Mouse (Mus musculus) macrophage (primary cell): ENCODE results near the gene Ndrg2. TPM values are rescaled to one million over a fixed set of nuclear protein-coding genes. Genes with fewer than 3 reads are reported as not detected.
A peak's percentile ranks its signal among the peaks of the same experiment; 100 is the strongest.
"Not testable (repeated sequence)": the region's sequence is repeated elsewhere in the genome, so short reads cannot be mapped to it uniquely, and the experiment has no call there.

ENCODE experiments used
- H3K27ac ChIP-seq: fragments of 350-480 bp; formaldehyde crosslinking; 2 replicates; pipeline ENCODE4 v1.9.0; 2021
- H3K36me3 ChIP-seq: fragments of 350-480 bp; formaldehyde crosslinking; 2 replicates; pipeline ENCODE4 v1.9.0; 2021; ENCODE audit errors: inconsistent target
- H3K4me3 ChIP-seq: fragments of 350-480 bp; formaldehyde crosslinking; 2 replicates; pipeline ENCODE4 v1.9.0; 2021; ENCODE audit errors: inconsistent target
- H3K79me2 ChIP-seq: fragments of 350-480 bp; formaldehyde crosslinking; 2 replicates; pipeline ENCODE4 v1.9.0; 2021; ENCODE audit errors: inconsistent target
- WGBS: methylation state at CpG from one replicate; pipeline ENCODE4 v1.1.7; 2026; ENCODE audit warnings: inconsistent platforms; ENCODE audit not compliant: missing documents; 5-methylcytosine and 5-hydroxymethylcytosine counted together
- polyA plus RNA-seq: library from polyadenylated mRNA; stranded (reverse); fragments of 250-400 nt; gene quantifications from 3 replicates; pipeline ENCODE4 v1.2.4, GENCODE M21; 2018; ENCODE audit warnings: inconsistent platforms
- total RNA-seq, 78 experiments: library from RNA; depleted of rRNA; stranded (reverse); fragments of 250-400 nt; gene quantifications; 1 replicate in 9 of 78; 2 replicates in 24 of 78; 3 replicates in 43 of 78; 4 replicates in 2 of 78; pipeline ENCODE4 v1.2.4; 2018; ENCODE audit warnings: inconsistent platforms in 56 of 78

The Ndrg2 gene
- total RNA-seq (2018; cell fraction: chromatin; rRNA removed) = 1 to 10 TPM in 1 of 26 experiments, not detected in 25; 1.7 TPM
- total RNA-seq (2018; cell fraction: cytosol; rRNA removed) = not detected
- not detected for total RNA-seq (2018; cell fraction: nucleus; rRNA removed)
- 0.14 TPM in 1 of 3 replicates, not detected in the others for polyA plus RNA-seq

DNA sequence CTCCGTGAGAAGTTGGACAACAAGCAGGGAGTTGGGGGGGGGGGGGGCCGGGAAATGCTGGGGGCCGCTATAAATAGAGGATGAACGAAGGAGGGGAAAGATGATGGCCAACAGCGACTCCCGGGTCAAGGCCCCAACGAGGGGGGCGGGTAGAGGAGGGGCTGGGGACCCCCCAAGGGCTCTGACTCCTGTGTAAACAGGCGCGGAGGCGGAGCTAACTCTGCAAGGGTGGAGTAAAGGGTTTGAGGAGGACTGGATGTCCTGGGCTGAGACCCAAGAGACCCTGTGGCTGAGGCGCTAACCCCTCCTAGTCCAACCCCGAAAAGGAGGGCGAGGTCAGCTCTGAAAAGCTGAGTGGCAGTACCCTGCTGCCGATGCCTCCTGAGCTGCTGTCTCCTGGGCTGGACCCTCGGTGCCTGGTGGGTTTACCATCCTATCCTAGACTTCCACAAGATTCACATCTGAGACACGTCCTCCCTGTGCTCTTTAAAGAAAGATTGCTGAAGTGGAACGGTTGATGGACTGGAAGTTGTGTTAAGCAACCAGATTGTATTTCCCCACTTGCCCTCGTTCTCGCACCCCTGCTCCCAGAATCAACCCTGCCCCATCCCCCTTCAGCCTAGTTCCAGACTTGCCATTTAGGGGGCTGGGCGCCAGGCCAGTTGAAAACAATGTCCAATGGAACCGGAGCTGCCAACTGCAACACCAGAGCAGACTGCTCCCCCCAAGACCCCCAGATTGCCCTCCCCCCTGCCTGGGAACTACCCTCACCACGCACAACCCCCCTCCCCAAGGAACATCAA lies at the start of gene Ndrg2:
TSS of gene Ndrg2 (minus strand) at position 199 of the 803 bp plus-strand sequence.
- H3K36me3 ChIP-seq = no peaks in the 10 kb centered on the region
- H3K79me2 ChIP-seq = no peaks in the 10 kb centered on the region
- H3K4me3 ChIP-seq = peak within 1 kb of the TSS; percentile 7; the same call in 1 of the 2 replicates
- H3K27ac ChIP-seq = no peak within 1 kb of the TSS
- WGBS = 13% methylated on average over 21 of the region's 23 CpGs

DNA sequence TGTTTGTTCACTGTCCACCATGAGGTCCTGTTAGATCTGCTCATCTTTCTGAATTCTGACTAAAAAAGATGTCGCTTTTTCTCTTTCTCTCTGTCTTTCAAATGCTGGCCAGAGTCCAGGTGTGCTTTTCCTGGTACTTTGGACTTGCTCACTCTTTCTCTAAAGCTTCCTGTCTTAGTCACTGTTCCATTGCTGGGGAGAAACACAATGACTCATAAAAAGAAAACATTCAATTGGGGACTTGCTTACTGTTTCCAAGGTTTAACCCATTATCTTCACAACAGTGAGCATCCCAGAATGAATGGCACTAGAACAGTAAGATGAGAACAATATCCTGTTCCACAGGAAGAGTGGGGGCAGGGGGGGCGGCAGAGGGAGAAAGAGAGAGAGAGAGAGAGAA lies 46.4 kb upstream of the Ndrg2 start:
- WGBS = 79% methylated on average over 2 of the region's 2 CpGs
- H3K27ac ChIP-seq = no peak overlapping the region

DNA sequence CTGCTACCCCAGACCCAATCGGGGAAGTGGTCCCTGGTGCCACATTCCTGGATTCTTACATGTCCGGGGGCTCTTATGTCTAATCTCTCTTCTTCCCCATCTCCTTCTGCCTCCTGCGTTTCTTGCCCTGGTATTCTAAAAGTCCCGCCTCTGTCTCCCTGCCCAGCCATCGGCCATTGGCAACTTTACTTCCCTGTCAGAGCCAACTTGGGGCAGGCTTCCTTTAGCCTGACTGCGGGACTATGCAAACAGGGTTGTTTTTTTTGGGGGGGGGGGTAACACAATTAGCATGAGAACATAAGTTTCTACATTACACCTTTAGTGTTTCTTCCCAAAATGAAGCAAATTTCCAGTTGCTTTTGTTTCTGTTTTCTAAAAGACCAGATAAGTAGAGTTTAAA lies 29.4 kb upstream of the Ndrg2 start:
- WGBS = 70% methylated on average over 5 of the region's 6 CpGs
- no peak overlapping the region for H3K4me3 ChIP-seq
- H3K79me2 ChIP-seq = no peaks in the 10 kb centered on the region
- no peaks in the 10 kb centered on the region for H3K36me3 ChIP-seq
- no peak overlapping the region for H3K27ac ChIP-seq

More for the DNA sequence above, 46.4 kb upstream of the Ndrg2 start:
- Histone ChIP-seq H3K79me2 (no peaks in the 10 kb centered on the region), H3K4me3 (no peak overlapping the region), H3K36me3 (no peaks in the 10 kb centered on the region)

DNA sequence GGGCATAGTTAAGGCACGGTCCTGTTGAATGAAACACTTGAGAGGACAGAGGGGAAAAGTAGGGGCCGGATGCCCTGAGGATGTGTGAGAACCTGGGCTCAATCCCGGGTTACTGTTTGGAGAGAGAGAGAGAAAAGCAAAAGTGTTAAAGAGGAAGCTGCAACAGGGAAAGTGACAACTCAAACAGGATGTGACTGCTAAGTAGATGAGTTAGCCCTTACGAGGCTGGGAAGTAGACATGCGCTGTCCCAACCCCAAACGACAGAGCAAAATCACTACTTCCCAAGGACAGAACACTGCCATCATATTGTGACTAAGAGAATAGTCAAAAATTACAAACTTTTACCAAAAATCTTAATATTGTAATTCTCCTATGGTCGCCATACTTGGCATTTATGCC lies 28.3 kb upstream of the Ndrg2 start:
- H3K36me3 ChIP-seq = no peaks in the 10 kb centered on the region
- no peaks in the 10 kb centered on the region for H3K79me2 ChIP-seq
- WGBS = 40% methylated on average over 7 of the region's 7 CpGs
- H3K4me3 ChIP-seq = no peak overlapping the region
- H3K27ac ChIP-seq = no peak overlapping the region

DNA sequence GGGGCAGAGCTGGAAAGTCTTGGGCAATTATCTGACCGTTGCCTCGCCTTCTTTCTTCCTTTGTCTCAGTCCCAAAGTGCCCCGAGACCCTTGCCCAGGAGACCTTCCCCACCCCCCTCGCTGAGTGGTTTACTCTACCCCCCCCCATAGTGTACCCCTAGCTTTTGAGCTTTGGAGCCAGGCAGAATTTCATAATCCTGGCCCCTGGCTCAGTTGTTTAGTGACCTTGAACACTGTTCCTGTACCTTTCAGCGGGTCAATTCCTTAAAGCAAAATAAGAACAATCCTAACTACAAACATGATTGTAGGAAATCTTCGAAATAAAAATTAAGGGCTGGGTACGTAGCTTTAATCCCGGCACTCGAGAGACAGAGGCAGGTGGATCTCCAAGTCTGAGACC lies 27.6 kb upstream of the Ndrg2 start:
- WGBS = 69% methylated on average over 8 of the region's 9 CpGs
- Histone ChIP-seq H3K79me2 (no peaks in the 10 kb centered on the region), H3K36me3 (no peaks in the 10 kb centered on the region), H3K27ac (no peak overlapping the region; the same call in 1 of the 2 replicates), H3K4me3 (no peak overlapping the region)

DNA sequence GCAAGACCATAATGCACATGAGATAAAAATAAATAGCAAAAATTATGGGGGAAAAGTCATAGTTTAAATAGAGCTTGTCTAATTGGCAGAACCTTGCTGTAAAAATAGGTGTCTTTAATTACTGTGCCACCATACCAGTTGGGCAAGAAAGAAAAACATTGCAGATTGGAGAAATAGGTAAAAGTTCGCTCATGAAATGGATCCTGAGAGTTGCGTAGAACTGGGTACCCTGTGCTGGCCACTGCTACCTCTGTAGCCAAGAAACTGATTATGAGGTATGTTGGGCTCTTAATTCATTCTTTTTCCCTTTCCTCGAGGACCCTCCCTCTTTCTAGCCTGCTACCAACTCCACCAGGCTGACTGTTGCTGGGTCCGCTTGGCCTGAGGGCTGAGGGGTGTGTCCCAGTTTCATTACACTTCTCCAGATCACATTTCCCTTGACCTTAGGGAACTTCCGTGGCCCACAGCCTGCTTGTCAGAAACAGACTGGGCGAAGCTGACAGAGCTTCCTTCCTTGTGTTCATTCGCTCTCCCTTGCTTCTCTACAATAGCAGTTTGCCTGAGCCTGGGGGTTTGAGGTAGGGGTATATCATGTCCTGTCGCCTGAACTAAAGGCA lies 27.1 kb upstream of the Ndrg2 start:
- Histone ChIP-seq H3K4me3 (no peak overlapping the region), H3K79me2 (no peaks in the 10 kb centered on the region), H3K36me3 (no peaks in the 10 kb centered on the region), H3K27ac (no peak overlapping the region; the same call in 1 of the 2 replicates)
- WGBS = 35% methylated on average over 8 of the region's 8 CpGs

DNA sequence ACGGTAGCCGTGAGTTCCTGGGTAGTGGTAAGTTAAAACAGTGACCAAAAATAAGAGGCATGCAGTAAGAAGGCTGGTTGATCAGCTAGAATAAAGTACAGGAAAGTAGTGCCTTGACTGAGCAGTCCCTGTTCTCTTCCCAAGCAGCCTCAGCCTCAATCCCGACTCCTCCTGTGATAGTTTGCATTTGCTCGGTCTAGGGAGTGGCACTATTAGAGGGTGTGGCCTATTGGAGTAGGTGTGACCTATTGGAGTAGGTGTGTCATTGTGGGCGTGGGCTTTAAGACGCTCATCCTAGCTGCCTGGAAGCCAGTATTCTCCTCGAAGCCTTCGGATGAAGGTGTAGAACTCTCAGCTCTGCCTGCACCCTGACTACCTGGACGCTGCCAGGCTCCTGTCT lies 25.0 kb upstream of the Ndrg2 start:
- Histone ChIP-seq H3K79me2 (no peaks in the 10 kb centered on the region), H3K36me3 (no peaks in the 10 kb centered on the region)
- WGBS = 98% methylated on average over 9 of the region's 9 CpGs

DNA sequence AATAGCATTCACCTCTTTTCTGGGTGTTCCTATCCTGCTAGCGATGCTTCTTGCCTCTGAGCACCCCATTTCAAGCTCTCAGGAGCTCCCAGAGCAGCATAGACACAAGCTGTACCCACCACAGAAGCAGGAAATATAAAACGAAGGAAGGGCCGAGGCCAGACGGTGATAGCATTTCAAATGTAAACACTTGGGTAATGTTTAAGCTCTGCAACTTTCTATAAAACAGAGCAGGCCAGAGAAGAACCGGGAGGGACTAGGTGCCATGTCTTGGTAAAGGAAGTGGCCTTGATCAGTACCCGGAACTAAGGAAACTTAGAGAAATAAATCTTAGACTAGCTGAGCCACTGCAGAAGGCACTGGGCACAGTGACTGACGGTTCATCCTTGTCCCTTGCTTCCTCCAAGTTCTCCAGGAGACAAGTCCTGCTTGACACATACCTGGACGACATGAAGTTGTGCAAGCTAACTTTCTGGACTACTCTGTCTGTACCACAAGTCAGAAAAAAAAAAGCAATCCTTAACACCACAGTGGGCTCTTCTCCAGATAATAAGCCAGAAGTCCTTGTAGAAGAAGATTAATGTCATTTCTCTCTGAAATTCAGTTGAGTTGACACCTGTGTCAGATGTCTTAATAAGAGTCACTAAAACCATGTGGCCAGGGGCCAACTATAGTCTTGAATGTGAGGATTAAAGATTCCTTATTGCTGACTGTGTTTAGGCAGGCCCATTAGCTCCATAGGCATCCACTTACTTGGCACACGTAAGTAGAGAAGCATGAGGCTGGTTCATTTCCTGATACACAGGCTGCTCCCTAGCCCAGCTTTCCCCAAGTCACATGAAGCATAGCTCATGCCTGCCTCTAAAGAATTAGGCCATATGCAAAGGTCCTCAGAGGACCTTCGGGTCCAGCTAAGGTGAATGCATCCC lies 18.4 kb upstream of the Ndrg2 start:
- no peak overlapping the region for H3K27ac ChIP-seq
- WGBS = 65% methylated on average over 10 of the region's 10 CpGs

More for the DNA sequence above, 25.0 kb upstream of the Ndrg2 start:
- Histone ChIP-seq H3K4me3 (no peak overlapping the region), H3K27ac (no peak overlapping the region)

DNA sequence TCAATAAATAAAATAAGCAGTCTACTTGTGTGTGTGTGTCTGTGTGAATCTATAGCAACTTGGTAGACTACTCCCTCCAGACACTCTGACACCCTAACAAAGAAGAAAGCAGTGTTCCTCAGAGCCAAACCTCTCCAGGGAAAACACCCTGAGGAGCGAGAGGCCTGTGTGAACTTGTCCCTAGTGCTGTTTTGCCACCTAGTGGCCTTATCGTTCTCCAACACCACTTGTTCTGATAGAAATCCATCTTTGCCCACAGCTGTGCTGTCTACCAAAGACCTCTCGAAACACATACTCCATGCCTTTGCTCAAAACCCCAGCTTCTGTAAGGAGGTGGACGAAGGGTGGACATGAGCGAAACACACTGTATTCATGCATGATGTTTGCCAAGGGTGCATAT lies 16.9 kb upstream of the Ndrg2 start:
- WGBS = 46% methylated on average over 5 of the region's 5 CpGs
- H3K79me2 ChIP-seq = no peaks in the 10 kb centered on the region
- no peak overlapping the region for H3K27ac ChIP-seq
- no peaks in the 10 kb centered on the region for H3K36me3 ChIP-seq
- no peak overlapping the region for H3K4me3 ChIP-seq

More for the DNA sequence above, 18.4 kb upstream of the Ndrg2 start:
- no peaks in the 10 kb centered on the region for H3K79me2 ChIP-seq
- no peak overlapping the region for H3K4me3 ChIP-seq
- no peaks in the 10 kb centered on the region for H3K36me3 ChIP-seq

DNA sequence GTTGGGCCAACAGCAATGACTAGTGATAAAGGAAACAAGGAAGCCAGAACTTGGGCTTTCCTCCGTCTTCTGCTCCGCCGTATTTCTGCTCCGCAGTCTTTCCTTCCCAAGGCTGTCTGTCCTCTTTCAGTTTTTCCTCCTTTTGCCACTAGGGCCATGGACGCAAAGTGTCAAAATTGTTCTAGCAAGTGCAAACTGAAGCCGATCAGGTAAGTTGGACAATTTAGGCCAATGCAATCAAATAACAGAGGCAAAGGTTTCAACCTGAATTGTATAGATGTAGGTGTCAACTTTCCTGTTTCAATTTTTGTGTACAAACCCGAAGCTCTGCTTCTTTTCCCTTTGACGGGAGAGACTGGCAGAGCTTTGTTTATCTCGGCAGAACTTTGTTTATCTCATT lies 16.0 kb upstream of the Ndrg2 start:
- Histone ChIP-seq H3K27ac (no peak overlapping the region), H3K4me3 (no peak overlapping the region)
- WGBS = 83% methylated on average over 9 of the region's 9 CpGs

DNA sequence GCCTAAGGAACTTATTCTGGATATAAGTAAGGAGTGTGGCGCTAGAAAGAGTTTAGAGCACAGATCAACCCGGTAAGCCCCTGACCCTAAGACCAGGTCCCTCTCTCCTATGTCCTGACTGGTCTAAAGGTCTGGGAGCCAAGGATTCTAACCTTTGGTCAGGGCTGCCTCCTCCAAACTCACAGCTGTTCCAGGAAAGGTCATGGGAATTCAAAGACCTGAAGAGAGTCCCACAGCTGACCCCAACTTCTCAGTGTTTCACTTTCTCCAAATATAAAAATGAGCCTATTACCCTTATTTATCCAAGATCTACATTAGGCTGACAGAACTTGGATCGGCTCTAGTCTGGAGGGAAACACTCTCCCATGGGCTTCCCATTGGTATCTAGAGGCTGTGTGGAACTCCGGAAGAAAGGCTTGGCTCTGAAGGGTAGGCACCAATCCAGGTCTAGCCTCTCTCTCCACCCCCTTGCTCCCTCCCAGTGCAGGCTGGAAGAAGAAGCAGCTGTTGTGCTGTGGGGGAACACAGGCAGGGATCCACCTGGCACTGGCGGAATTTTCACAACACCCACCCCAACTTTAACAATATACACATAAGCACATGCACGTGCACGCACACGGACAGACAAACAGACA lies 15.5 kb upstream of the Ndrg2 start:
- WGBS = 91% methylated on average over 8 of the region's 8 CpGs
- Histone ChIP-seq H3K79me2 (no peaks in the 10 kb centered on the region), H3K36me3 (no peaks in the 10 kb centered on the region), H3K4me3 (no peak overlapping the region), H3K27ac (no peak overlapping the region)

More for the DNA sequence above, 16.0 kb upstream of the Ndrg2 start:
- Histone ChIP-seq H3K36me3 (no peaks in the 10 kb centered on the region), H3K79me2 (no peaks in the 10 kb centered on the region)

DNA sequence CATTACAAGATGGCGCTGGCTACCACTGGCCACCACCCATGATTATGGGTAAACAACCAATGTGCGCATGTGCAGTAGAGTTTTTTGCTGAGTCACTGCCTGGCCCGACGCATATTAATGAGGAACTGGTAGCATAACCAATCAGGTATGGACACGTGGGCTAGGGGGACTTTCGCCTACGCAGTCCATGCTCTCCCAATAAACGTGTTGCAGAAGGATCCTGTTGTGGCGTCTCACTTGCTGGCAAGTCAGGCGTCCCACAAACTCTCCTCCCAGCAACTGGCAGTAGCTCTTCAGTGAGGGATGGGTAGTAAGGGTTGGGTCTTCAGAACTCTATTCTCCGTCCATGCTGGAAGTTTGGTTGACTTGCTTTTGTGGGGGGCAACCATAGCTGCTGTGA lies 13.0 kb upstream of the Ndrg2 start:
- not testable (repeated sequence) for H3K4me3 ChIP-seq, H3K79me2 ChIP-seq, H3K27ac ChIP-seq, H3K36me3 ChIP-seq
- 95% methylated on average over 11 of the region's 11 CpGs for WGBS

DNA sequence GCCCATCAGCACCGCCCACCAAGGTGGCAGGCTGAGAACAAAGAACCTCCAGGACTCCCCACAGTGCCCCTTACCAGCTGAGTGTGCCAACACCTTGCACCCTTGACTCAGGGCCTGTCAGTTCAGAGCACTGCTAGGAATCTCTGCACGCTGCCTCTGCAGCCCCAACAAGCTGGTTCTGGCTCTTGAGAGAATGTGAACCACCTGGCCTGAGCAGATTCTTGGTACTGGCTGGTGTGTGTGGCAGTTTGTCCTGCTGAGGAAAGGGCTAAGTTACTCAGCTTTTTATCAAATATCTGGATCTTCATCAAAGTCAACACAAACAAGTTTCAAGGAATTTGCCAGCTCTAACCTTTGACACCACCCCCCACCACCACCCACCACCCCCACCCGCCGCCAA lies 9.5 kb upstream of the Ndrg2 start:
- no peak overlapping the region for H3K4me3 ChIP-seq
- WGBS = 96% methylated on average over 2 of the region's 4 CpGs
- H3K27ac ChIP-seq = no peak overlapping the region
- no peaks in the 10 kb centered on the region for H3K79me2 ChIP-seq
- no peaks in the 10 kb centered on the region for H3K36me3 ChIP-seq

DNA sequence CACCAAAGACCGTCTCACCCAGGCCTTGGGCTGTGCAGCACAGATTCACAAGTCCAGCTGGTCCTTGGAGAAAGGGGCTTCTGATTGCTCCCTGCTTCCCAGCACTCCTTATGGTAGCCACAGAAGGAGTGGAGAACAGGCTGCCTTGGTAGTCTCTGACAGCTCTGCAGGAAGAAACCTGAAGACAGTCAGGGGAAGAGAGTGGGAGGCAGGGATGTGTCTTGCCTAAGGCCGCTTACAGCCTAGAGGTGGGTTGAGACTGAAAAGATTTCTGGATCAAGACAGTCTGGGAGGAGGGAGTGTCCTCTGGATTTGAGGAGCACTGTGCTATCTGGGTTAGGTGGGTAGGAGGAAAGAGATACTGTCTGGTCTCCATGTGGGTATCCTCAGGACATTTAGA lies 9.0 kb upstream of the Ndrg2 start:
- H3K27ac ChIP-seq = no peak overlapping the region

More for the DNA sequence above, 9.0 kb upstream of the Ndrg2 start:
- Histone ChIP-seq H3K36me3 (no peaks in the 10 kb centered on the region), H3K4me3 (no peak overlapping the region), H3K79me2 (no peaks in the 10 kb centered on the region)
- WGBS = 96% methylated on average over 2 of the region's 2 CpGs
